Mouse (Mus musculus) liver, embryonic 14.5 days (tissue): Measurements from ENCODE around the gene Arhgap20. TPM values are rescaled to one million over a fixed set of nuclear protein-coding genes. Genes with fewer than 3 reads are reported as not detected.

Experiments
- ATAC-seq: fragments of 200-750 bp; cut with Nextera tagmentation; 2 replicates; pipeline ENCODE4 v1.8.0; 2017; ENCODE audit warnings: moderate number of reproducible peaks, mild to moderate bottlenecking, moderate library complexity; ENCODE audit not compliant: insufficient read depth
- DNase-seq, 3 experiments: peaks; one replicate each; pipeline ENCODE4 v3.0.0-alpha.2; 2012 to 2013; ENCODE audit warnings: low read depth in 3 of 3, low spot score in 3 of 3
- H3K27ac ChIP-seq: fragments of 300-500 bp; sonication (generic); 2 replicates; pipeline ENCODE4 v1.5.1; 2014; ENCODE audit warnings: moderate library complexity, mild to moderate bottlenecking, control low read depth, inconsistent platforms
- H3K27me3 ChIP-seq: fragments of 300-500 bp; sonication (generic); 2 replicates; pipeline ENCODE4 v1.6.1; 2014; ENCODE audit warnings: mild to moderate bottlenecking, low read length, moderate library complexity; ENCODE audit not compliant: control insufficient read depth, insufficient read depth
- H3K36me3 ChIP-seq: fragments of 300-500 bp; sonication (generic); replicated peaks from 2 replicates; pipeline ENCODE4 v1.6.1; 2014; ENCODE audit warnings: low read depth; ENCODE audit not compliant: control insufficient read depth, insufficient read depth
- H3K4me1 ChIP-seq, 2 experiments: fragments of 200-500 bp in 1 of 2; fragments of 300-500 bp in 1 of 2; sonication (generic) in 1 of 2; replicated peaks; 2 replicates each; pipeline ENCODE4 v1.6.1; 2012 to 2014; ENCODE audit warnings: antibody characterized with exemption in 1 of 2, inconsistent platforms in 1 of 2, low read length in 1 of 2; ENCODE audit not compliant: control insufficient read depth in 2 of 2, insufficient read depth in 2 of 2
- H3K4me2 ChIP-seq: fragments of 300-500 bp; sonication (generic); 2 replicates; pipeline ENCODE4 v1.6.1; 2014; ENCODE audit warnings: low read depth, mild to moderate bottlenecking, control low read depth, moderate library complexity
- H3K4me3 ChIP-seq, 2 experiments: fragments of 200-500 bp in 1 of 2; fragments of 300-500 bp in 1 of 2; sonication (generic) in 1 of 2; 2 replicates each; pipeline ENCODE4 v1.5.1; 2012 to 2014; ENCODE audit warnings: low read depth in 2 of 2, low read length in 2 of 2, mild to moderate bottlenecking in 2 of 2, control low read depth in 1 of 2, inconsistent platforms in 1 of 2, moderate library complexity in 1 of 2; ENCODE audit not compliant: insufficient read depth in 1 of 2
- H3K9ac ChIP-seq: fragments of 300-500 bp; sonication (generic); replicated peaks from 2 replicates; pipeline ENCODE4 v1.6.1; 2014; ENCODE audit warnings: mild to moderate bottlenecking, control low read depth, moderate library complexity
- H3K9me3 ChIP-seq: fragments of 300-500 bp; sonication (generic); 2 replicates; pipeline ENCODE4 v1.6.1; 2016; ENCODE audit warnings: low read length, mixed read lengths; ENCODE audit not compliant: control insufficient read depth
- CTCF ChIP-seq: IDR thresholded peaks from 2 replicates; pipeline ENCODE4 v1.5.1; 2016; ENCODE audit warnings: antibody characterized with exemption, low read depth, control low read depth
- EP300 ChIP-seq: IDR thresholded peaks from 2 replicates; pipeline ENCODE4 v1.6.1; 2016; ENCODE audit warnings: antibody characterized with exemption, low read depth
- WGBS: fragments of 180-500 bp; shearing (Covaris S2); extraction: QIAGEN DNeasy Blood & Tissue Kit; methylation state at CpG from one replicate; pipeline ENCODE4 v1.1.7; 2014; ENCODE audit not compliant: insufficient replicate concordance; 5-methylcytosine and 5-hydroxymethylcytosine counted together
- polyA plus RNA-seq, 2 experiments: library from polyadenylated mRNA; depleted of rRNA in 1 of 2; stranded (reverse) in 1 of 2; unstranded in 1 of 2; fragments of >200 nt; fragmentation: Nextera tagmentation in 1 of 2; extraction: Ambion mirVana in 1 of 2; gene quantifications; 2 replicates each; pipeline versions ENCODE4 v1.2.1 to v1.2.3; 2012 to 2014

The Arhgap20 gene
- polyA plus RNA-seq, 2 experiments = 0.02 to 0.03 TPM

DNA sequence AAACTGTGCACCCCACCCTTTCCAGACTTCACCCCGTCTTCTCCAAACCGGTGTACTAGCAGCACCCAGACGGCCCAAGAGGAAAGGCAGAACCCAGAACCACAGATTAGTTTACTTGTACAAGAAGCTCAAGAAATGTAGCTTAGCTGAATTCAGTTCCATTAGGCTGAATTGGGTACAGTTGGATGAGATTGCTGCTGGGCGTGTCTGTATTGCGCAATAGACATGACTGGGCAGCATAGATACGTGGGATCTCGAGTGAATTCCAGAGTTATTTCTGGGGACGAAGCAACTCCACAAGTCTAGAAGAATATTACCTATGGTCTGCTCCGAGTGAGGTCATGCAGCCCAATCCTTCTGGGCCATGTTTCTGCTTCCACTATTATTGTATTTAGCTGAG lies 26.8 kb upstream of the Arhgap20 start:
- Histone ChIP-seq H3K4me1 (no peaks in the 10 kb centered on the region; a peak in 1 of 4 replicates), H3K9ac (no peak overlapping the region), H3K4me3 (no peak overlapping the region), H3K27me3 (no peaks in the 10 kb centered on the region), H3K4me2 (no peak overlapping the region), H3K27ac (no peak overlapping the region), H3K36me3 (no peaks in the 10 kb centered on the region), H3K9me3 (no peaks in the 10 kb centered on the region)
- TF ChIP-seq CTCF (no peak), EP300 (no peak)
- ATAC-seq (no peak), DNase-seq (no peak)
- 57% methylated on average over 9 of the region's 9 CpGs for WGBS

DNA sequence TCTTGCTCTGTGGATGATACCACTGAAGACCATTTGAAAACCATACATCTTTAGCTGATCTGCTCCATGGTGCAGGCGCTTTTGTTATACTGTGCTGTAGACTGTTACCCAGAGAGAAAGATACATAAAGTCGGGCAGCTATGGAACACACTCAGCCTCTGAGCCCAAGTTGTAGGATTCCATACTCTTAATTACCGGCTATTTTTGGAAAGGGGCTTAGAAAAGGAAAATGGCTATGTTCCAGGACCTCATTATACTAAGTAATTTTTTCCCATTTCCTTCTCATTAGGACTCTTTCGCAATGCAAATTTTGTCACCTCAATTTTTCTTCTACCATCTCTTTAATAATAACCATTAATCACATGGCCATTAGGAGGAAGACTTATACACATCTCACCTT lies 25.3 kb upstream of the Arhgap20 start:
- Histone ChIP-seq H3K4me3 (no peak overlapping the region), H3K27me3 (no peaks in the 10 kb centered on the region), H3K9ac (no peak overlapping the region), H3K4me2 (no peak overlapping the region), H3K4me1 (no peaks in the 10 kb centered on the region; a peak in 1 of 4 replicates), H3K9me3 (no peaks in the 10 kb centered on the region), H3K36me3 (no peaks in the 10 kb centered on the region), H3K27ac (no peak overlapping the region)
- ATAC-seq = no peak
- WGBS = 68% methylated on average over 4 of the region's 4 CpGs
- TF ChIP-seq EP300 = no peak
- TF ChIP-seq CTCF = no peak
- no peak for DNase-seq

DNA sequence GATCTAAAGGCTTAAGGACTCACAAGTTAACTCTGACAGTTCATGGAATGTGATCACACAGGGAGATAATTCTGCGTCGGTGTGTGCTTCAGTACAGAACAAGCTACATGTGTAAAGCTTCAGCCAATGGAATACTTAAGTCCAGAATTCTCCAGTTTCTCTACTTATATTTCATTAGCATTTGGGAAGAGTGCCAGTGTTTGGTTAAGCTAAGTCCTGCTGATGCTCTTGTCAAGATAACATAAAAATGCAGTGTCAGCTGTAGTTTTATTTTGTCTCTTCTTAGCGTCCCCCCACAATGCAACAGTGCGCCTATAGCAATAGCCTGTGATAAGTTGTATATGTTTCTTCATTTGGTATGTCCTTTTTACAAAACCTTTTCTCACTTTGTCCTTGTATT lies 15.0 kb upstream of the Arhgap20 start:
- no peaks in the 10 kb centered on the region for H3K4me1 ChIP-seq
- DNase-seq = no peak
- H3K9ac ChIP-seq = no peak overlapping the region
- H3K4me3 ChIP-seq = no peak overlapping the region
- no peak overlapping the region for H3K27ac ChIP-seq
- no peak for ATAC-seq
- H3K9me3 ChIP-seq = no peaks in the 10 kb centered on the region
- no peak for TF ChIP-seq CTCF
- no peak for TF ChIP-seq EP300
- H3K36me3 ChIP-seq = no peaks in the 10 kb centered on the region
- whole genome bisulfite sequencing = 65% methylated on average over 4 of the region's 4 CpGs
- H3K4me2 ChIP-seq = no peak overlapping the region
- H3K27me3 ChIP-seq = no peaks in the 10 kb centered on the region

DNA sequence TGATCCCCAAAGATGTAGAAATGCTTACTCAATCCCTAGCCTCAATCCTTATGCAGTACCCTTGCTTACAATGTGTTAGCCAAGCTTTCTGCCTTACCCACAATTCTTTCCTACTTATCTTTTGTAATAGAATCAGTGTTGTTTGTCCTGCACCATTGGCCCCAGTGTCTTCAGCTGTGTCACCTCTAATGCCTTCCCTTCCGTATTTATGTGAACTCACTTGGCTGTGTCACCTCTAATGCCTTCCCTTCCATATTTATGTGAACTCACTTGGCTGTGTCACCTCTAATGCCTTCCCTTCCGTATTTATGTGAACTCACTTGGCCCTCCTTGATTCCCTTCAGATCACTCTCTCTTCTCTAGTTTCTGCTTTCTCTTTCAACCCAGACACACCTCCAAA lies 4.1 kb upstream of the Arhgap20 start:
- DNase-seq (no peak), ATAC-seq (no peak)
- H3K27me3 ChIP-seq = peaks cover 28% of the 10 kb centered on the region
- WGBS = 54% methylated on average over 2 of the region's 2 CpGs
- no peak overlapping the region for H3K4me2 ChIP-seq
- no peak overlapping the region for H3K27ac ChIP-seq
- no peak overlapping the region for H3K9ac ChIP-seq
- H3K4me1 ChIP-seq = 0 out of 4 replicates have a peak, but pooled peaks cover 0 to 2% of the 10 kb centered on the region in 2 experiments
- H3K4me3 ChIP-seq = no peak overlapping the region
- H3K36me3 ChIP-seq = no peaks in the 10 kb centered on the region
- no peaks in the 10 kb centered on the region for H3K9me3 ChIP-seq
- TF ChIP-seq CTCF (no peak), EP300 (no peak)

DNA sequence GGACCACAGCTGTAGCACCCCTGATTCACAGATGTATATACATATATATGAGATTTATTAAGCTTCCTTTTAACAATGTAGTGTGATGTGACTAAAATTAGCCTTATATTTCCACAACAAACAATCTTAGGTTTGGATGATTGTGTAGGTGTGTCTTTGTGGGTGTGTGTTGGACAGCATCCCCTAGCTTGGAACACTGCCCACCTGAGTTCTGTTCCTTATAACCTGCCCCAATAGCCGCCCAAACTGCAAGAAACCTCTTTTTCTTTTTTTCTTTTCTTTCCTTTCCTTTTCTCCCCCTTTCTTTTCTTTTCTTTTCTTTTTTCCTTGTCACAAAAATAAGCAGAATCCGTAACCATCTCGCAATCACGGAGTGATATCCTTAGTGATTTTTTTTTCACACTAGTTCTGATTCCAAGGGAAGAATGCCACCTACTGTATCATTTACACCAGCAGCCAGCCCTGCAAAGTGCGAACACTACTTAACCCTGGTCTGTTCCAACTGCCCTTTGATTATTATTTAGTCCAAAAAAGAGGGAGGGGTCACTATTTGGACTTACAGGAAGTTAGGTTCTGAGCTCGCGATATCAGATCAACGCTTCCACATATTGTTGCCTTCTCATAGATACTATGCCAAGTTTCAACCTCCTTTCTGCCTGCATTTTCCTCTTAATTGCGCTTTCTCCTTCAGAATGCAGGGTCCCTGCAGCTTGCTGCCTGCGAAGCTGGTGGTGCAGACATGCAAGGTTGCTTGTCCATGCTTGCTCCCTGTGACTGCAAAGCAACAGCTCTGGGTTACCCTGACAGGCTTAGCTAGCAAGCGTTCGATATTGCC lies 879 bp upstream of the Arhgap20 start:
- TF ChIP-seq CTCF (no peak), EP300 (no peak)
- H3K9me3 ChIP-seq = no peaks in the 10 kb centered on the region
- WGBS = 7% methylated on average over 12 of the region's 12 CpGs
- peak overlapping the region; percentile 56 to 58 for H3K4me3 ChIP-seq
- peak overlapping the region; percentile 70 for H3K4me2 ChIP-seq
- 0 out of 4 replicates have a peak, but pooled peaks cover 0 to 2% of the 10 kb centered on the region in 2 experiments for H3K4me1 ChIP-seq
- H3K36me3 ChIP-seq = no peaks in the 10 kb centered on the region
- H3K27ac ChIP-seq = no peak overlapping the region
- peak; percentile 37; the same call in 1 of the 2 replicates for ATAC-seq
- H3K27me3 ChIP-seq = peaks cover 43% of the 10 kb centered on the region
- no peak for DNase-seq
- H3K9ac ChIP-seq = no peak overlapping the region
